18 mouse cellular contexts compared by ENCODE assay signal in genomic region chr1:155351527-155351926, GRCm38 (mm10).
DNase-seq lines count a peak whose midpoint lies in the region; ATAC-seq lines count a peak whose summit lies in the region.
"Had no signal": no experiment of that assay in that cellular context is flagged by ENCODE, and none has a peak within 500 bp of the region (broad histone marks: within the 10 kb centered on the region; RNA-seq: fewer than 3 reads in every experiment).

No protein-coding gene starts in this region.

- H3K4me2 ChIP-seq in heart, embryonic 12.5 days: no peak overlapping the region
- H3K4me2 ChIP-seq in liver, embryonic 12.5 days: peak overlapping the region; percentile 56
- H3K4me2 ChIP-seq in kidney, embryonic 14.5 days (replicated peaks; ENCODE audit: low read depth, low read length): no peak overlapping the region
- H3K4me2 ChIP-seq in hindbrain, embryonic 16.5 days (ENCODE audit: low read length): no peak overlapping the region
- H3K4me2 ChIP-seq: kidney, embryonic 15.5 days; lung, embryonic 15.5 days had no signal

- H3K4me3 ChIP-seq in heart, embryonic 10.5 days: no peak overlapping the region
- no peak overlapping the region for H3K4me3 ChIP-seq in heart, embryonic 12.5 days
- H3K4me3 ChIP-seq in liver, embryonic 12.5 days: no peak overlapping the region
- no peak overlapping the region for H3K4me3 ChIP-seq in kidney, embryonic 14.5 days (ENCODE audit: low read length)
- H3K4me3 ChIP-seq in hindbrain, embryonic 16.5 days (ENCODE audit: low read length): no peak overlapping the region
- H3K4me3 ChIP-seq: gastrocnemius, adult 2 months; kidney, embryonic 15.5 days; left cerebral cortex, adult 2 months; lung, embryonic 15.5 days had no signal

- peak; percentile 86 for DNase-seq in heart, embryonic 10.5 days (ENCODE audit: low spot score)
- peak; percentile 43 for DNase-seq in c-Kit-positive CD71-negative TER-119-negative erythroid progenitor cells, embryonic 14.5 days (ENCODE audit: low read depth)
- DNase-seq in heart, adult 8-10 months (ENCODE audit: low spot score): no peak
- DNase-seq: adrenal gland, adult 8-10 months; cerebellum, adult 9-11 months; gastrocnemius, adult 2 months; heart, adult 18-20 months; heart, postnatal 36 days; retina, postnatal 1 day; thymus, adult 18-20 months had no signal

- WGBS in heart, embryonic 10.5 days: 72% methylated on average over 4 of the region's 4 CpGs
- WGBS in heart, embryonic 12.5 days: 70% methylated on average over 4 of the region's 4 CpGs
- WGBS in liver, embryonic 12.5 days (ENCODE audit: insufficient replicate concordance): 16% methylated on average over 4 of the region's 4 CpGs
- 93% methylated on average over 4 of the region's 4 CpGs for WGBS in kidney, embryonic 14.5 days
- 87% methylated on average over 4 of the region's 4 CpGs for WGBS in hindbrain, embryonic 16.5 days

- no peak for ATAC-seq in heart, embryonic 12.5 days (ENCODE audit: insufficient number of reproducible peaks, low FRiP score)
- peak; percentile 99 for ATAC-seq in liver, embryonic 12.5 days
- ATAC-seq in megakaryocyte-erythroid progenitor cell, adult 5-6 weeks (replicated peaks; ENCODE audit: low FRiP score, low TSS enrichment, poor library complexity, severe bottlenecking): peak; percentile 92
- ATAC-seq in kidney, embryonic 14.5 days (ENCODE audit: low FRiP score, low TSS enrichment): no peak
- no peak for ATAC-seq in hindbrain, embryonic 16.5 days

- H3K9me3 ChIP-seq in heart, embryonic 10.5 days: no peaks in the 10 kb centered on the region
- no peaks in the 10 kb centered on the region for H3K9me3 ChIP-seq in heart, embryonic 12.5 days (replicated peaks)
- H3K9me3 ChIP-seq in liver, embryonic 12.5 days (replicated peaks): no peaks in the 10 kb centered on the region
- H3K9me3 ChIP-seq in kidney, embryonic 14.5 days (ENCODE audit: control insufficient read depth, low read length): no peaks in the 10 kb centered on the region
- H3K9me3 ChIP-seq in hindbrain, embryonic 16.5 days (ENCODE audit: control insufficient read depth, low read length): no peaks in the 10 kb centered on the region
- H3K9me3 ChIP-seq: kidney, embryonic 15.5 days; lung, embryonic 15.5 days had no signal

- no peaks in the 10 kb centered on the region for H3K4me1 ChIP-seq in heart, embryonic 10.5 days
- H3K4me1 ChIP-seq in heart, embryonic 12.5 days (replicated peaks): peaks cover 20% of the 10 kb centered on the region
- H3K4me1 ChIP-seq in liver, embryonic 12.5 days: peaks cover 78% of the 10 kb centered on the region
- no peaks in the 10 kb centered on the region for H3K4me1 ChIP-seq in kidney, embryonic 14.5 days (ENCODE audit: control insufficient read depth, insufficient read depth, low read length)
- H3K4me1 ChIP-seq in hindbrain, embryonic 16.5 days (ENCODE audit: control insufficient read depth, insufficient read depth, low read depth, low read length): no peaks in the 10 kb centered on the region
- H3K4me1 ChIP-seq: kidney, embryonic 15.5 days; lung, embryonic 15.5 days had no signal

- no peaks in the 10 kb centered on the region for H3K36me3 ChIP-seq in heart, embryonic 10.5 days
- no peaks in the 10 kb centered on the region for H3K36me3 ChIP-seq in heart, embryonic 12.5 days
- H3K36me3 ChIP-seq in liver, embryonic 12.5 days: no peaks in the 10 kb centered on the region
- H3K36me3 ChIP-seq in kidney, embryonic 14.5 days (ENCODE audit: control insufficient read depth, insufficient read depth, low read length): no peaks in the 10 kb centered on the region
- H3K36me3 ChIP-seq in hindbrain, embryonic 16.5 days (ENCODE audit: control insufficient read depth, insufficient read depth, low read length): no peaks in the 10 kb centered on the region
- H3K36me3 ChIP-seq: kidney, embryonic 15.5 days; lung, embryonic 15.5 days had no signal

- no peaks in the 10 kb centered on the region for H3K27me3 ChIP-seq in heart, embryonic 10.5 days (ENCODE audit: insufficient read depth, poor library complexity, severe bottlenecking)
- H3K27me3 ChIP-seq in heart, embryonic 12.5 days (replicated peaks): no peaks in the 10 kb centered on the region
- H3K27me3 ChIP-seq in liver, embryonic 12.5 days (replicated peaks): no peaks in the 10 kb centered on the region
- no peaks in the 10 kb centered on the region for H3K27me3 ChIP-seq in kidney, embryonic 14.5 days (ENCODE audit: control insufficient read depth, insufficient read depth, low read length)
- no peaks in the 10 kb centered on the region for H3K27me3 ChIP-seq in hindbrain, embryonic 16.5 days (replicated peaks; ENCODE audit: control insufficient read depth, insufficient read depth, low read length)
- H3K27me3 ChIP-seq: kidney, embryonic 15.5 days; lung, embryonic 15.5 days had no signal

- H3K27ac ChIP-seq in heart, embryonic 10.5 days: no peak overlapping the region
- H3K27ac ChIP-seq in heart, embryonic 12.5 days (ENCODE audit: poor library complexity, severe bottlenecking): no peak overlapping the region
- peak overlapping the region; percentile 86 for H3K27ac ChIP-seq in liver, embryonic 12.5 days
- no peak overlapping the region for H3K27ac ChIP-seq in kidney, embryonic 14.5 days (ENCODE audit: low read depth, low read length)
- H3K27ac ChIP-seq in hindbrain, embryonic 16.5 days (ENCODE audit: low read depth, low read length): no peak overlapping the region
- H3K27ac ChIP-seq: gastrocnemius, adult 2 months; kidney, embryonic 15.5 days; left cerebral cortex, adult 2 months; lung, embryonic 15.5 days had no signal

- H3K9ac ChIP-seq in heart, embryonic 12.5 days: no peak overlapping the region
- peak overlapping the region; percentile 44 for H3K9ac ChIP-seq in liver, embryonic 12.5 days
- no peak overlapping the region for H3K9ac ChIP-seq in kidney, embryonic 14.5 days (ENCODE audit: low read depth, low read length)
- no peak overlapping the region for H3K9ac ChIP-seq in hindbrain, embryonic 16.5 days (ENCODE audit: low read depth, low read length)
- H3K9ac ChIP-seq: kidney, embryonic 15.5 days; lung, embryonic 15.5 days had no signal

Comparison
In these comparisons a context has a peak if more than half of its experiments do, and no peak if none do; other contexts are left out.
1. ATAC-seq: peak in liver, embryonic 12.5 days (single experiment) and megakaryocyte-erythroid progenitor cell, adult 5-6 weeks (single experiment); none in heart, embryonic 12.5 days (single experiment), kidney, embryonic 14.5 days (single experiment) and hindbrain, embryonic 16.5 days (single experiment).